Mouse (Mus musculus) T-cell, adult 2 months (primary cell): Measurements from ENCODE around the gene Gm21900.
"Not testable (repeated sequence)": the region's sequence is repeated elsewhere in the genome, so short reads cannot be mapped to it uniquely, and the experiment has no call there.

Experiments
- DNase-seq: peaks from one replicate; pipeline ENCODE4 v3.0.0; 2022; ENCODE audit warnings: low spot score

Gm21900 gene

DNA sequence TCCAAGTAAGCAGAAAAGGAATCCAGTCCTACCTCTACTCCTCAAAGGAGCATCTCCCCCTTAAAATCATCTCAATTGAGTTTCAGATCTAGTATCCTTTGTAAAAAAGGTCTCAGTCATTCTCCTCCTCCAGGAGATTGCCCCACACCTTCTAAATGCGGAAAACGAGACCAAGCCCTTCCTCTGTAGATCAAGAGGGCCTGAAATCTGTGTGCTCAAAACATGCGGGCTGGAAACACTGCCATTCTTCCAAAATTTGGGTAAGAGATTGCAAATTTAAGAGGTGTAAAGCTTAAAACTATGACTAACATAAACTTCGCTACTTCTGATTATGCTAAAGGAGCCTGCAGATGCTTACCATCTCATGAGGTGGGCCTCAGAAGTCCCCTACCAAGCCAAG lies at the start of gene Gm21900:
Gene Gm21900, plus strand, starts transcription at position 301 of the 400 bp plus-strand sequence.
- DNase-seq, result not testable (repeated sequence)

GRCm38 (mm10) chrY:10643516-10643915 lies 27.4 kb downstream of the Gm21900 start:
- DNase-seq, result peak; percentile 0
